Mouse (Mus musculus): ENCODE measurements around the gene Ralgds. TPM values are rescaled to one million over a fixed set of nuclear protein-coding genes. Genes with fewer than 3 reads are reported as not detected.

The Ralgds gene
- polyA plus RNA-seq, 1 experiment: 36.9 TPM

DNA sequence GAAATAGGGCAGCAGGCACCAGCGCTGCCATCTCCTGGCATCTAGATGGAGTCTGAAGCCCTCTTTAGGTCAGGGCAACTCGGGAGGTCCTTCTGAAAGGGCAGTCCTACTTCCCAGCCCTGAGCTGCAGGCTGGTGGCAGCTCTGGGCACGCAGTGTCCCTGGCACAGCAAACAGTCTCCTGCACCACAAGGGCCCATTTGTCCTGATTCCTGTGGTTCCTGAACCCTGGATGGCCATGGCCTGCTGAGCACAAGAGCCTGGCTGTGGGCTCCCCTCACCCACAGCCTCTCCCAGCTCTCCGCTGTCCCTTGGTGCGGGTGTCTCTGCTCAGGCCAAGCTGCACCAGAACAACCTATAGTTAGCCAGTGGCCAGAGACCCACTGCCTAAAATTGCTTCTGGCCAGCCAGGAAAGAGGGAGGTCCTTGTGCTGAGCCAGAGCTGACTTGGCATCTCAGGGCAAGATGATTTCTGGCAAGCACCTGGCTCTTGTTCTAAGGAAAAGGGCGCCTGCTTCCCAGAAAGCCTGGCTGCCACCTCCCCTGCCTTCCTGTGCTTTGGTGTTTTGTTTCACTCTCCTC is 8.7 kb downstream of the Ralgds start:
- H3K27ac ChIP-seq (ENCODE audit: insufficient read depth, low read length): no peak overlapping the region
- TF ChIP-seq CTCF (IDR thresholded peaks at IDR 0.05; ENCODE audit: borderline replicate concordance, insufficient read depth, low read length): no peak
- no peak for TF ChIP-seq POLR2A (IDR thresholded peaks at IDR 0.05; ENCODE audit: low read depth, low read length)

DNA sequence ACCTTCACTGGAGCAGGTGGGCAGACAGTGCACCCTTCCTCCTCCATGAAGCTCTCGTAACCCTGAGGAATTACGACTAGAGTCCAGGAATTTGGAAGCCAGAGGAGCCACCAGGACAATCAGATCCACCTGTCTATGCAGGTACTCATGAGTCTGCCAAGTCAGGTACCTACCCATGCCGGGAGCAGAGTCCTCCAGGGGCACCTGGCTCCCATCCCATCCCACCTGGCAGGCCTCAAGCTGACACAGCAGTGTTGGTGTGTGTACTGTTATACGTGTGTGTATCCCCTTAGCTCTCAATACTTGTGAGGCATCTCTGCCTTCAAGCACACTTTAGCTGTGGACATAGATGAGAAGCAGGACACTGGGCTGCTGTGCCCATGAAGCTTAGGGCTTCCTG is 9.2 kb downstream of the Ralgds start:
- Histone ChIP-seq H3K27ac (ENCODE audit: insufficient read depth, low read length) (no peak overlapping the region), H3K4me3 (ENCODE audit: insufficient read depth, low read length) (no peak overlapping the region), H3K4me1 (ENCODE audit: control insufficient read depth, insufficient read depth, low read length) (peaks cover 23% of the 10 kb centered on the region; the same call in 1 of the 2 replicates)
- TF ChIP-seq CTCF (IDR thresholded peaks at IDR 0.05; ENCODE audit: borderline replicate concordance, insufficient read depth, low read length) (no peak), POLR2A (IDR thresholded peaks at IDR 0.05; ENCODE audit: low read depth, low read length) (no peak)

More for the DNA sequence above, 8.7 kb downstream of the Ralgds start:
- Histone ChIP-seq H3K4me3 (ENCODE audit: insufficient read depth, low read length) (no peak overlapping the region), H3K4me1 (ENCODE audit: control insufficient read depth, insufficient read depth, low read length) (peaks cover 24% of the 10 kb centered on the region; the same call in 1 of the 2 replicates)

DNA sequence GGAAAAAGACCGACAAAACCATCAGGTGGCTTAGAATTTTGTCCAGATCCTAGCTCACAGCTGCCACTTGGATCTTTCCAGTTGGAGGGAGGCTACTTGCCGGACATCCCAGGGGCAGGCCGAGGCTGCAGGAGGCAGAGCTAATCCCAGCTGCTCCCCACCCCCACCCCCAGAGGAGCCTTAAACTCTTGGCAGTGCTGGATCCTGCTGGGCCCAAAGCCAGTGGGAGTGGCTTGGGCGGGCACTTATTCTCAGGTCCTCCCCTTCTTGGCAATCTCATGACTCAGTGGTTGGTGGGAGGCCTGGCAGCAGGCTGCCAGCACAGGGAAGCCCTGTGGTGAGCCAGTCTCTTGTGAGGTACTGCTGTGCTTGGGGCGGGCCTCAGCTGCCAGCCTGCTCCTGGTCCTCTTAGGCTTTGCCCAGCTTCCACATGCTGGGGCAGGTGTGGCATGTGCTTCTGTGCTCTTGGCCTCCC is 10.8 kb downstream of the Ralgds start:
- peak overlapping the region; percentile 54 for H3K27ac ChIP-seq (ENCODE audit: insufficient read depth, low read length)
- no peak overlapping the region for H3K4me3 ChIP-seq (ENCODE audit: insufficient read depth, low read length)
- no peak for TF ChIP-seq CTCF (IDR thresholded peaks at IDR 0.05; ENCODE audit: borderline replicate concordance, insufficient read depth, low read length)
- TF ChIP-seq POLR2A (IDR thresholded peaks at IDR 0.05; ENCODE audit: low read depth, low read length): peak; percentile 37; the same call in 1 of the 2 replicates
- peaks cover 20% of the 10 kb centered on the region; the same call in 1 of the 2 replicates for H3K4me1 ChIP-seq (ENCODE audit: control insufficient read depth, insufficient read depth, low read length)

DNA sequence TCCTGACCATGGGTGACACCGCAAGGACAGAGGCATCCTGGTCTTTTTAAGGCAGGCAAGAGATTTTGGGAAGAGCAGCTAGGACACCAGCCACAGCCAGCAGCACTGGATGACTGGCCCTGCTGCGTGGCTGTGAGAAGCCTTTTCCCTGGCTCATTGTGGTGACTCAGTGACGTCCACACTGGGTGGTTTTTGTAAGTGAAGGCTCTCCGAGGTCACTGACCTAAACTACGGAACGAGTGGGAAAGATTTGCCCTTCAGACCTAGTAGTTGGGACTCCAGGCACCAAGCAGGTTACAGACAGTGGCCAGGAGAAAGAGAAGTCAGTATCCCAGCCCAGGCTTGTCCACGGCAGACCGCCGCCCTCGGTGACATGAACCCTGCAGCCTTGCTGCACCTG is 11.5 kb downstream of the Ralgds start:
- TF ChIP-seq POLR2A (IDR thresholded peaks at IDR 0.05; ENCODE audit: low read depth, low read length): no peak
- peaks cover 20% of the 10 kb centered on the region; the same call in 1 of the 2 replicates for H3K4me1 ChIP-seq (ENCODE audit: control insufficient read depth, insufficient read depth, low read length)
- peak overlapping the region; percentile 54 for H3K27ac ChIP-seq (ENCODE audit: insufficient read depth, low read length)

DNA sequence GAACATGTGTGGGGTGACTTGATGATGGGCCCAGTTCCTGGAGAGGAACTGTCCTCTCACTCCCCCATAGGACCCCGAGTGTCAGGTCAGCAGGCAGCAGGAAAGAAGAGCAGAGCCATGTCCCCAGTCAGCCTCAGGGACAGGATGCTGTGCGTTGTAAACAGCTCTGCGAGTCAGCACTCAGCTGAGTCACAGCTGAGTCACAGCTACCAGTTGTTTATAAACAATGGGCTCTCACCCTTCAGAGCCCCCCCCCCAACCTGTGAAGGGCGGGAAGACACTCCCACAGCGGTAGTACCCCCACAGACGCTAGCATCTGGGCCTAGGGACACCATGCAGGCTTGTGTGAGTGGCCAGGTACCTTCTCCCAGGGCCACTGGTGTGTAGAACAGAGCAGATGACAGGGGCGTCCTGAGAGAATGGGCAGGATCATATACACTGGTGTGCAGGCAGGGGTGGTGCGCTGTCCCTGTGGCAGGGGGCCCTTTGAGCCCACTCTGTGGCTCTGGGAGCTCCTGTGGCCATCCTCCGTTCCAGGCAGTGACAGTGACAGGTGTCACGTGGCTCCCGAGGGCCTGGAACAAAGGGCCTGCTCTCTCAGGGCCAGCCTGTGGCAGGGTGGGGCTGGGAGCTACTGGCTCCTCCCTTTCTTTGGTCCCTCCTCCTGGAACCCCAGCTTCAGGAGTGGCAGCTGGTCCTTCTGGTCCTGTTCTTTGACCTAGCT is 12.5 kb downstream of the Ralgds start:
- peak overlapping the region; percentile 54 for H3K27ac ChIP-seq (ENCODE audit: insufficient read depth, low read length)
- no peak overlapping the region for H3K4me3 ChIP-seq (ENCODE audit: insufficient read depth, low read length)
- TF ChIP-seq POLR2A (IDR thresholded peaks at IDR 0.05; ENCODE audit: low read depth, low read length): no peak
- no peak for TF ChIP-seq CTCF (IDR thresholded peaks at IDR 0.05; ENCODE audit: borderline replicate concordance, insufficient read depth, low read length)
- H3K4me1 ChIP-seq (ENCODE audit: control insufficient read depth, insufficient read depth, low read length): peaks cover 21% of the 10 kb centered on the region

More for the DNA sequence above, 11.5 kb downstream of the Ralgds start:
- H3K4me3 ChIP-seq (ENCODE audit: insufficient read depth, low read length): no peak overlapping the region

DNA sequence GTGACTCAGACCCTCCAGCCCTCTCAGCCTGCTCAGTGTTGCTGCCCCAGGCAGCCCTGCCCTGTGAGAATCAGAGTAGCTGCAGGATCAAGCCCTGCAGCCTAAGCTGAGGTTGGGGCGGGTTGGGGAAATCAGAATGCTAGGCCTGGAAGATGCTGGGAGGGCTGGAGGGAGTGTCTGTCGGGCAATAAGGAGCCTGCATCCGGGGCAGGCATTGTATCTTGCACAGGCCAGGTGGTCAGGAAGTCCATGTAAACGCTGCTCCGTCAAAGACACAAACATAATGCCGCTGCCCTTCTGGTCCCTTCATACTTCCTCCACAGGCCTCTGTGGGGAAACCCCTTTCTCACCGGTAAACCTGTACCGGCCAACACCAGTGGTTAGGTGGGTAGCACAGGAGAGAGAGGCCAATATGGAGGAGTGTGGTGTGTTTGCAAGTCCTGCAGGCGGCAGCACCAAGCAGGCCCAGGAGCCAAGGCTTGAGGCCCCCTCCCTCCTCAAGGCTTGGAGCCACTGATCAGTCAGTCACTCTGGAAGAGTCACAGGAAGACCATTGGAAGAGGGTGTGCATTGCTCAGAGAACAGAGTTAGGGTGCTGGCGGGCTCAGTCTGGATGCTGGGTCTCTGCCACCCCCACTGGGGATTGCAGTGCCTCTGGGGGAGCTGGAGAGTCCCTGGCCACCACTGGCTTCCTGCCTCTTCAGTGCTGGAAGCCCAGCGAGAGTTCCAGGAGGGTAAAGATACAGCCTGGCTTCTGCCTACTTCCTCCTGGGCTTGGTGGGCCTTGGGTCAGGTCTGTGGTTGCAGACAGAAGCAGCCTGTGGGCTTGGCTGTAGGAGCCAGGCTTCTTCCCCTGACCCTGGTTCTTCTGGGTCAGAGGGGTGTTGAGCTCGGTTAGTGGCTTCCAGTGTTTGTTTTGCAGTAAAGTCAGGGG is 13.3 kb downstream of the Ralgds start:
- peaks cover 24% of the 10 kb centered on the region for H3K4me1 ChIP-seq (ENCODE audit: control insufficient read depth, insufficient read depth, low read length)
- no peak overlapping the region for H3K4me3 ChIP-seq (ENCODE audit: insufficient read depth, low read length)
- TF ChIP-seq CTCF (IDR thresholded peaks at IDR 0.05; ENCODE audit: borderline replicate concordance, insufficient read depth, low read length) (peak; percentile 35; the same call in 1 of the 2 replicates), POLR2A (IDR thresholded peaks at IDR 0.05; ENCODE audit: low read depth, low read length) (no peak)

GRCm38 (mm10) chr2:28527436-28528353 is 14.8 kb downstream of the Ralgds start:
- Histone ChIP-seq H3K4me3 (ENCODE audit: insufficient read depth, low read length) (no peak overlapping the region), H3K4me1 (ENCODE audit: control insufficient read depth, insufficient read depth, low read length) (peaks cover 25% of the 10 kb centered on the region), H3K27ac (ENCODE audit: insufficient read depth, low read length) (no peak overlapping the region)
- TF ChIP-seq POLR2A (IDR thresholded peaks at IDR 0.05; ENCODE audit: low read depth, low read length) (no peak), CTCF (IDR thresholded peaks at IDR 0.05; ENCODE audit: borderline replicate concordance, insufficient read depth, low read length) (no peak)

More for the DNA sequence above, 13.3 kb downstream of the Ralgds start:
- H3K27ac ChIP-seq (ENCODE audit: insufficient read depth, low read length): peak overlapping the region; percentile 14

- Histone ChIP-seq H3K4me1 (ENCODE audit: control insufficient read depth, insufficient read depth, low read length) (peaks cover 28% of the 10 kb centered on the region), H3K27ac (ENCODE audit: insufficient read depth, low read length) (no peak overlapping the region)
These were observed 15.4 kb downstream of the Ralgds start for GRCm38 (mm10) chr2:28528354-28528730.

More at GRCm38 (mm10) chr2:28528354-28528730, 15.4 kb downstream of the Ralgds start:
- no peak for TF ChIP-seq POLR2A (IDR thresholded peaks at IDR 0.05; ENCODE audit: low read depth, low read length)
- no peak for TF ChIP-seq CTCF (IDR thresholded peaks at IDR 0.05; ENCODE audit: borderline replicate concordance, insufficient read depth, low read length)
- no peak overlapping the region for H3K4me3 ChIP-seq (ENCODE audit: insufficient read depth, low read length)
